Mouse (Mus musculus): ENCODE results near the gene Podn. TPM values are rescaled to one million over a fixed set of nuclear protein-coding genes. Genes with fewer than 3 reads are reported as not detected.

Gene Podn
- polyA plus RNA-seq, 1 experiment from 2014 or later: 0.23 TPM

DNA sequence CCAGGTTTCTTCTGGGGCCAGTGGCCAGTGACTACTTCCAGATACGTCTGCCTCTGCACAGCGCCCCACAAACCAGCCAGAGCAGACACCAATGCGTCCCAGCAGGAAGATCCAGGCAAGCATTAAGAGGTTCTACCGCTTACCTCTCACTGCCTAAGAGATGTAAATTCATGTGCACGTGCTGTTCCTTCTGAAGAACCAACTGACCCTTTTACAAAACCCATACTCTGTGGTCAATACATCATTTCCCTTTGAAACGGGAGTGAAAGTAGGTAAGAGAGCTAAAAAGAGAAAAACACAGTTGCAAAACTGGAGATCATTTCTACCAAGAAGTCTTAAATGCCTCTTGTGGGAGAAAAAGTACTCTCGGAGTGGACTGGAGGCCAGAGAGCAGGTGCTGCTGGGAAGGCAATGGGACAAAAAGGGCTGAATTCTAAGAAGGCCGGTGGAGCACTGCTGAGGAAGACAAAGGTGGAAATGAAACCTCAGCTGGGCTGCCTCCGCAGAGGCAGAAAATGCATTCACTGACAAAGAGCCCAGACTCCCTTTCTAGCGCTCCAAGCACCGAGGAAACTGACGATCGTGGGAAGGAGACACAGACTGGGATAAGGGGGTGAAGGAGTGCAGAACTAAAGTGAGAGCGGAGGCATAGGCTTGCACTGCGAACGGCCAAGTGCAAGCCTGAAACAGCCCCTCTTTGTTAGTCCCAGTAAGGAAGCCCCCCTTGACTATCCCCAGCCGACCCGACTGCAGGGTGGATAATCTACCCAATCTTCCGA, 36.5 kb downstream of the Podn start:
- H3K9me3 ChIP-seq (replicated peaks): 0 out of 2 replicates have a peak, but pooled peaks cover 4% of the 10 kb centered on the region
- H3K4me3 ChIP-seq: no peak overlapping the region
- no peak overlapping the region for H3K27ac ChIP-seq
- no peak overlapping the region for H3K9ac ChIP-seq
- no peak for ATAC-seq
- peaks cover 77% of the 10 kb centered on the region for H3K36me3 ChIP-seq
- 83% methylated on average over 19 of the region's 19 CpGs for WGBS (ENCODE audit: insufficient replicate concordance)
- H3K27me3 ChIP-seq (replicated peaks): no peaks in the 10 kb centered on the region
- H3K4me1 ChIP-seq: 0 out of 2 replicates have a peak, but pooled peaks cover 5% of the 10 kb centered on the region
- no peak overlapping the region for H3K4me2 ChIP-seq

DNA sequence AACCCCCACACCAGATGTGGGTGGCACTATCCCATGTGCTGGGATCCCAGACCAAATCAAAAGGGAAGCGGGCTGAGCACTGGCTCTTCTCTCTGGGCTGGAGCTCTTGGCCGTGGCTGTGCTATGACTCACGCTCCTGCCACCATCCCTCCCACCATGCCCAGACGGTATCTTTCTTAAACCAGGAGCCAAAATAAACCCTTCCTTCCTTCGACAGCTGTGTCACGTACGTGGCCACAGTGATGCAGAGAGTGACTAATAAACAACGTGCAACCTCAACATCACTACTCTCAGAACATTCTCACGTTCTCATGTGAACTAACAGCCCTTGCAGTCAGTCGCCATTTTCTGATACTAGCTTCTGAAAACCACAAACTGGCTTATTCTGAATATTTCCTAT, 38.1 kb downstream of the Podn start:
- Histone ChIP-seq H3K9me3 (replicated peaks) (0 out of 2 replicates have a peak, but pooled peaks cover 4% of the 10 kb centered on the region), H3K36me3 (peaks cover 84% of the 10 kb centered on the region), H3K4me1 (peaks cover under 1% of the 10 kb centered on the region), H3K9ac (no peak overlapping the region), H3K4me3 (no peak overlapping the region), H3K27me3 (replicated peaks) (no peaks in the 10 kb centered on the region), H3K27ac (no peak overlapping the region), H3K4me2 (no peak overlapping the region)
- 63% methylated on average over 10 of the region's 10 CpGs for WGBS (ENCODE audit: insufficient replicate concordance)
- ATAC-seq: no peak

DNA sequence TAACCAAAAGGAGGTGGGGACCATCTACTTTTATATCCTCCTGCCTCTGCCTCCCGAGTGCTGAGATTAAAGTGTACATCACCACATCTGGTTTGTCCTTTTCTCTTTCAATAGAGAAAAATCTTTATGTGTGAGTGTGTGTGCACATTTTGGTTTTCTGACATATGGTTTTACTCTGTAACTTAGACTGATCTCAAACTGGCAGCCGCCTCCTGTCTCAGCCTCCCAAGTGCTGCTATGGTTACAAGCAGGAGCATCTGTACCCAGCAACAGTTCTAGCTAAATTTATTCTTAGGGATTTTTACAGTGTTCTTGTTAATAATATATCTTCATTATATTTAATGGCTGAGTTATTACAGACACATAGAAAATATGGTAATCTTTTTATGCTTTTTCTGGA, 39.0 kb downstream of the Podn start:
- ATAC-seq: no peak
- Histone ChIP-seq H3K4me2 (no peak overlapping the region), H3K27ac (no peak overlapping the region), H3K4me1 (peaks cover 10% of the 10 kb centered on the region), H3K9ac (no peak overlapping the region), H3K4me3 (no peak overlapping the region), H3K36me3 (peaks cover 84% of the 10 kb centered on the region), H3K27me3 (replicated peaks) (no peaks in the 10 kb centered on the region), H3K9me3 (replicated peaks) (0 out of 2 replicates have a peak, but pooled peaks cover under 1% of the 10 kb centered on the region)
- 76% methylated on average over 2 of the region's 2 CpGs for WGBS (ENCODE audit: insufficient replicate concordance)

DNA sequence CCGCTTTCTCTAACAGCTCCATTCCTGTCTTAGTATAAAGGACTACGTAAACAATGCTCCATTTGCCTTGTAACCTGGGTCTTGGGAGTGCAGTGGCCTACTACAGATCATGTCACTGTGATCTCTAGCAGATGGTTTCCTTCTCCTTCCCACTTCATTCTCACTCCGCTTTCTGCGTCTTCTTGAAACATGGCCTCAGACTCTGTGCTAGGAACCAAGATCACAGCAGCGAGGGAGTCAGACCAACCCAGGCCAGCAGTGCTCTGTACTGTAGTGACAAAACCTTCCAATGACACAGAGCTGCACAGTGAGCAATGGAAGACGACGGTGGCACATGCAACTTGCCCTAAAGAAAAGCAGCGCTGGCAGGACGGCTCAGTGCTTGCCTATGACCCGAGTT, 40.4 kb downstream of the Podn start:
- no peak overlapping the region for H3K4me3 ChIP-seq
- peaks cover 10% of the 10 kb centered on the region for H3K4me1 ChIP-seq
- no peaks in the 10 kb centered on the region for H3K27me3 ChIP-seq (replicated peaks)
- no peaks in the 10 kb centered on the region for H3K9me3 ChIP-seq (replicated peaks)
- WGBS (ENCODE audit: insufficient replicate concordance): 83% methylated on average over 10 of the region's 10 CpGs
- no peak overlapping the region for H3K4me2 ChIP-seq
- peaks cover 87% of the 10 kb centered on the region for H3K36me3 ChIP-seq
- H3K27ac ChIP-seq: no peak overlapping the region
- H3K9ac ChIP-seq: no peak overlapping the region
- no peak for ATAC-seq

DNA sequence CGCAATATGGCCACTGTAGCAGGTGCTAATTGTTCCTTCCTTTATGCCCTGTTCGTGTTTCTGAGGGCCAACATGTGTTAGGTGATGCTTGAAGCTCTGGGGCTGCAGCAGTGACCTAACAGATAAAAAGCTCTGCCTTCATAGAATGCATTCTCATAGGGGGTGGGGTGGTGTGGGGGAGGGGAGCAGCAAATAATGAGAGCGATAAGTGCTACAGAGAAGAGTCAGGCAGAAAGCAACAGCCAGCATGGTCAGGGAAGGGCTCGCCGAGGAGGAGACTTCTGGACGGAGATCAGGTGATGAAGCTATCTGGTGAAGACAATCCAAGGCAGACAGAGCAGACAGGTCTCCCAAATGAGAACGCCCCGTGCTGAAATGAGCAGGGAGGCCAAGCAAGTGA, 43.6 kb downstream of the Podn start:
- H3K4me2 ChIP-seq: no peak overlapping the region

DNA sequence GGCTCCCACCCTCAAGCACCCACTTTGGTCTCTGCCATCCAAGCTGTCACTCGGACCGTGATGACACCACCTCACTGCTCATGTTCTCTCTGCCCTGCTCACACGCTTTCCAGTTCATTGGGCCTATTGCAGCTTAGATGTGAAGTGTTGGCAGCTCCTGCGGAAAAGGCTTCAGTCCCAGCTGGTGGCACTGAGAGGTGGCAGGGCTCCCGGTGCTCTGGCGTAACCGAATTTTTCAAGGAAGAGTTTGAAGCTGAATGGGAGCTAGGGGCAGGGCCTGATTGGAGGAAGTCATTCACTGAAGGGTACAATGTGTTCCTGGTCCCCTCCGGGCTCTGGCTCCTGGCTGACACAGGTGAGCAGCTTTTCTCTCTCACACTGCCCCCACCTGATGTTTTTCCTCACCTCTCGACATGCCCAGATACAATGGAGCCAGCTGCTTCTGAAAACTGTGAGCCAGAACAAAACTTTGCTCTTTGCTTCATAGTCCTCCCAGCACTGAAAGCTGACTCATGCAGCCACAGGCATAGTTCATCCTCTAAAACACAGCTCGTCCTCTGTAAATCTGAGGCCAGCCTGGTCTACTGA, 44.5 kb downstream of the Podn start:
- Histone ChIP-seq H3K4me1 (peaks cover 21% of the 10 kb centered on the region), H3K4me3 (no peak overlapping the region), H3K27me3 (replicated peaks) (no peaks in the 10 kb centered on the region), H3K36me3 (peaks cover 93% of the 10 kb centered on the region), H3K9ac (no peak overlapping the region), H3K4me2 (no peak overlapping the region), H3K27ac (no peak overlapping the region), H3K9me3 (replicated peaks) (no peaks in the 10 kb centered on the region)
- WGBS (ENCODE audit: insufficient replicate concordance): 80% methylated on average over 10 of the region's 10 CpGs
- no peak for ATAC-seq

More for the DNA sequence above, 43.6 kb downstream of the Podn start:
- Histone ChIP-seq H3K4me3 (no peak overlapping the region), H3K9me3 (replicated peaks) (no peaks in the 10 kb centered on the region), H3K4me1 (peaks cover 15% of the 10 kb centered on the region), H3K36me3 (peaks cover 85% of the 10 kb centered on the region), H3K27ac (no peak overlapping the region), H3K27me3 (replicated peaks) (no peaks in the 10 kb centered on the region), H3K9ac (no peak overlapping the region)
- WGBS (ENCODE audit: insufficient replicate concordance): 71% methylated on average over 8 of the region's 8 CpGs
- ATAC-seq: no peak; the same call in 1 of the 2 replicates

DNA sequence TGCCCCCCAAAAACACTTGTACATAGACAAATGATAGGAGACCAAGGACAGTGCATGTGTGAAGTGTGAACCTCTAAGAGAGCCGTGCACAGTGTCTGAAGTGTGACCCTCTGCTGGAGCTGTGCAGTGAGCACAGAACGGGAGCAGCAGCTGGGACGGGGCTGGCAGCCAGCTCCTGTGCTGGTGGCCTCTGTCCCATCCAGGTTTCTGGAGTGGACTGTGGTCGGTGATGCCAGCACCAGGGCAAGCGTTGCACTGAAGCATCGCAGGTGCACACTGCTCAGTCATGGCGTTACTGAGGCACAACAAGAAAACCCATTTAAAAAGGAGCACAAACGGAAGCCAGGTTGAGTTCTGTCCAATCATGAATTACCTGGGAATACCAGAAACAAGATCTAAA, 50.1 kb downstream of the Podn start:
- no peak overlapping the region for H3K4me3 ChIP-seq
- WGBS (ENCODE audit: insufficient replicate concordance): 84% methylated on average over 8 of the region's 8 CpGs
- no peak overlapping the region for H3K27ac ChIP-seq
- H3K36me3 ChIP-seq: peaks cover 76% of the 10 kb centered on the region
- peaks cover 10% of the 10 kb centered on the region for H3K4me1 ChIP-seq
- no peak overlapping the region for H3K4me2 ChIP-seq
- H3K9ac ChIP-seq: no peak overlapping the region
- no peak for ATAC-seq
- no peaks in the 10 kb centered on the region for H3K27me3 ChIP-seq (replicated peaks)
- H3K9me3 ChIP-seq (replicated peaks): no peaks in the 10 kb centered on the region

DNA sequence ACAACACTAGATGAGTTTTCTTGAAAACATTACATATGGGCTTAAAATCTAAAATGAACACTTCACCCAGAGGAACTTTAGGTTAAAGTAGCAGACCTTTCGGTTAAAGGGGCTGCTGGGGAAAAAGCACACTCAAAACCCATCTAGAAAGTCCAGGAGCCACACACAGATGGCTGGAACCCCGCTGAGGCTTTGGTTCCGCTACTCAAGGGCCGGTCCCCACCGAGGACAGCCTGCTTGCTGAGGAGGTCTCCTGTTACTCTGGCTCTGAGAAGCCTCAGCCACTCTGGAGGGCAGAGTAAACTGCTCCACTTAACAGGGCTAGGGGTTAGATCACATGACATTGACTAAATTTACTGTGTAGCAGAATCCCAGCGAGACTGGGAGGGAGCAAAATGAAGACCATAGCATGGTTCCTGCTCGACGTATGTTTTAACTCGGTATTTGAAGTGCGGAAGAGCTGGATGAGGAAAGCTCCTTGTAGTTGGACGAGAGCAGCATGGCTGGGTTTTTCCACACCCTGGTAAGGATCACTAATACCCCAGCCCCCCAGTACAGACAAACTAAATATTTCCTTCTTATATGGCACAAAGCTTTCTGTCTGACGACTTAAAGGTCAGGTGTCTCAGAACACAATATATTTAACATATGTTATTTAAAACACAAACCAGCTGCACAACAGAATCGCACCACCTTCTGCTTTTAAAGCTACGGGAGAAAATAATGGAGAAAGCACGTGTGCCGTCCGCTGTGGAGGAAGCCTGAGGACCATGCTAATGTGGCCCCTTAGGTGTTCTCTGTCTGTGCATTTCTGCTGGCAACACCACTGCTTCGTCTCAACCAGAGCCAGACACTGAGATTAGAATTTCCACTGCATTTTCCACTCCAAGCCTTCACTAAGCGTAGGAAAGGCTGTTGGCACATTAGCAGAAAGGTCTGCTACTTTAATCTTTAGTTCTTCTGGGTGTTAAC, 50.8 kb downstream of the Podn start:
- no peak overlapping the region for H3K27ac ChIP-seq
- H3K9ac ChIP-seq: no peak overlapping the region
- no peak for ATAC-seq
- no peak overlapping the region for H3K4me3 ChIP-seq
- WGBS (ENCODE audit: insufficient replicate concordance): 81% methylated on average over 19 of the region's 19 CpGs
- no peak overlapping the region for H3K4me2 ChIP-seq
- peaks cover 69% of the 10 kb centered on the region for H3K36me3 ChIP-seq
- no peaks in the 10 kb centered on the region for H3K27me3 ChIP-seq (replicated peaks)
- H3K4me1 ChIP-seq: peaks cover 10% of the 10 kb centered on the region
- no peaks in the 10 kb centered on the region for H3K9me3 ChIP-seq (replicated peaks)

DNA sequence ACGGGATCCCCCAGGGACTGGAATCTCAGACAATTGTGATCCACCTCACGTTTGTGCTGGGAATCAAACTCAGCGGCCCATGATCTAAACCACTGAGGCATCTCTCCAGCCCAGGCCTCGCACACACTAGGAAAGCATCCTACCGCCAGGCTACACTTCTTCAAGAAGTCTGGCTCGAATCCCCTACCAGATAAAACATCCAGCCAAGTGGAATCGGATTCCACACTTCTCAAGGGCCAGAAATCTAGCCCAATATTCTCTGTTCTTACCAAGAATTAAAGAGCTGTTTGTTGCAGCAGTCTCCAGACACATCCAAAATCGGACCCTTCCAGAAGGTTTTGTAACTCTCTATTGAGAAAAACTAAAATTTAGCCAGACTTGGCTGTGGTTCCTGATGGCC, 59.2 kb downstream of the Podn start:
- no peak overlapping the region for H3K4me2 ChIP-seq
- H3K36me3 ChIP-seq: 0 out of 2 replicates have a peak, but pooled peaks cover 3% of the 10 kb centered on the region
- 76% methylated on average over 8 of the region's 8 CpGs for WGBS (ENCODE audit: insufficient replicate concordance)
- H3K4me1 ChIP-seq: peaks cover 2% of the 10 kb centered on the region; the same call in 1 of the 2 replicates
- no peak overlapping the region for H3K9ac ChIP-seq
- ATAC-seq: no peak
- no peak overlapping the region for H3K27ac ChIP-seq
- no peaks in the 10 kb centered on the region for H3K9me3 ChIP-seq (replicated peaks)
- no peak overlapping the region for H3K4me3 ChIP-seq
- H3K27me3 ChIP-seq (replicated peaks): peaks cover 35% of the 10 kb centered on the region

DNA sequence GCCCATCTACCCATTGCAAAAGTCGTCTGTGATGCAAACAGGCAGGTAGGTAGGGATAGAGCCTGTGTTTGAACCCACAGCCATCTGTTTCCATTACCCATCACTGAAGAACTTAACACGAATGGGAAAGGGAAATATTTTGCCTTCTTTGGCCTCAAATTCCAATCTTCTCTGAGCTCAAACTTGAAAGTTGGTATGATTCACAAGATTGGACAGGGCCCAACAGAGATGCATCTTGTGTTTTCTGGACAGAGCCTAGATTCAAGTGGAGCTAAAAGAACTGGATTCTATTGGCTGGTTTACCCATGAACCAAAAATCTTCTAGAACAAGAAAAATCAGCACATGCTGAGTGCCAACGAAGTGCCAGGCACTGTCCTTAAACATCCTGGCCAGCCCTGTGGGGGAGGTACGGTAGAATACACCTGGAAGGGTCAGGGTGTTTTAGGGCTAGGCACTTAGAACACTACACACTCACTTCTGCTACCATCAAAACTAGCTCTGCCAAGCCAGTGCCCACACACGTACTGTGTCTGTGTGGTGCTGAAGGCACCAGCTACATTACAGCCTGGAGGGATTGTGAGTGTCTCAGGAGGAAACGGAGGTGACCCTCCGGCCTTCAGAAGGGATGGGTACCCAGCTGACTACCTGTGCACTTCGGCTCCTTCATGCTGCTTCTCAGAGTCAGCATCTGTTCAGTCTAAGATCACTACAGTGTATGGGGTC, 63.0 kb downstream of the Podn start:
- no peak for ATAC-seq
- WGBS (ENCODE audit: insufficient replicate concordance): 64% methylated on average over 8 of the region's 8 CpGs
- H3K9ac ChIP-seq: no peak overlapping the region
- H3K9me3 ChIP-seq (replicated peaks): no peaks in the 10 kb centered on the region
- H3K4me3 ChIP-seq: no peak overlapping the region
- H3K27ac ChIP-seq: no peak overlapping the region
- peaks cover 74% of the 10 kb centered on the region for H3K27me3 ChIP-seq (replicated peaks)
- H3K4me2 ChIP-seq: no peak overlapping the region
- peaks cover 14% of the 10 kb centered on the region for H3K4me1 ChIP-seq
- H3K36me3 ChIP-seq: no peaks in the 10 kb centered on the region

DNA sequence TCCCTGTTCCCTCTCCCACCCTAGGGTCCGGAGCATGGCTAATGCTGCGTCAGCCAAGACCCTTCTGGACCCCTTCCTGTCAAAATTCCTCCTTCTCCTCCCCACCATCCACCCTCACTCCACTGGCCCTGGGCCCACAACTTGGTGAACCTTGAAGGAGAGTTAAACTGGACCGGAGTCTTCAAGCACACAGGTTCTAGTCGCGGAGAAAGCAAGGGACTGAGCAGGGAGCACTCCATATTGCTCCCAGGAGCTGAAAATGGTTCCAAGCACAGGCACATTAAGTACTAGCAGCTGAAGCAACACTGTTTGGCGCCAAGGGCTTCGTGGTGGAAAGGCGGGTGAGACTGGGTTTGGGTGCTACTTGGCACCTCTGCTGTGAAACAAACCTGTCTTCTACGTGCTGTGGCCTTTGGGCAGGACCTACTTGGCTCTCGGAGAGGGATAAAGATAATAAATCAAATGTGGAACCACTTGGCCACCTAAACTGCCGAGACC, 63.8 kb downstream of the Podn start:
- peak overlapping the region; percentile 79 for H3K4me2 ChIP-seq
- no peaks in the 10 kb centered on the region for H3K9me3 ChIP-seq (replicated peaks)
- no peak overlapping the region for H3K27ac ChIP-seq
- no peaks in the 10 kb centered on the region for H3K36me3 ChIP-seq
- H3K9ac ChIP-seq: no peak overlapping the region
- H3K4me1 ChIP-seq: peaks cover 21% of the 10 kb centered on the region
- 37% methylated on average over 11 of the region's 11 CpGs for WGBS (ENCODE audit: insufficient replicate concordance)
- ATAC-seq: no peak
- H3K4me3 ChIP-seq: peak overlapping the region; percentile 56
- peaks cover 79% of the 10 kb centered on the region for H3K27me3 ChIP-seq (replicated peaks)

All from liver, embryonic 12.5 days (tissue).